Mouse (Mus musculus) C2C12 (cell line): ENCODE results near the gene Loxl3. TPM values are rescaled to one million over a fixed set of nuclear protein-coding genes. Genes with fewer than 3 reads are reported as not detected.
A peak's percentile ranks its signal among the peaks of the same experiment; 100 is the strongest.

Experiments used
- H3K27me3 ChIP-seq: one replicate; pipeline ENCODE4 v1.6.1; 2011; ENCODE audit not compliant: control insufficient read depth, insufficient read depth, insufficient read length
- H3K36me3 ChIP-seq: one replicate; pipeline ENCODE4 v1.6.1; 2011; ENCODE audit not compliant: control insufficient read depth, insufficient read depth
- H3K4me3 ChIP-seq: one replicate; pipeline ENCODE4 v1.5.1; 2011; ENCODE audit warnings: mild to moderate bottlenecking, control low read depth; ENCODE audit not compliant: poor library complexity, insufficient read depth, severe bottlenecking
- H3K79me2 ChIP-seq: one replicate; pipeline ENCODE4 v1.6.1; 2011; ENCODE audit not compliant: control insufficient read depth, insufficient read depth
- H3K79me3 ChIP-seq: one replicate; pipeline ENCODE4 v1.6.1; 2011; ENCODE audit warnings: low read depth, control low read depth
- H3ac ChIP-seq: one replicate; pipeline ENCODE3; 2011; ENCODE audit warnings: low read depth; ENCODE audit not compliant: control insufficient read depth, insufficient read length
- CEBPB ChIP-seq: IDR thresholded peaks from one replicate; pipeline ENCODE4 v1.6.1; 2011; ENCODE audit warnings: low read depth, mild to moderate bottlenecking, control low read depth, moderate library complexity
- CTCF ChIP-seq: IDR thresholded peaks from one replicate; pipeline ENCODE4 v1.5.1; 2011; ENCODE audit not compliant: control insufficient read depth, insufficient read depth, insufficient read length
- FOSL1 ChIP-seq: IDR thresholded peaks from one replicate; pipeline ENCODE4 v1.8.0; 2011; ENCODE audit warnings: mild to moderate bottlenecking, low read length; ENCODE audit not compliant: poor library complexity, insufficient read depth, severe bottlenecking
- MAX ChIP-seq: IDR thresholded peaks from one replicate; pipeline ENCODE4 v1.6.1; 2011; ENCODE audit warnings: mild to moderate bottlenecking, control low read depth
- MYOD1 ChIP-seq: IDR thresholded peaks from one replicate; pipeline ENCODE4 v1.6.1; 2011; ENCODE audit warnings: low read depth; ENCODE audit not compliant: control insufficient read depth, insufficient read length
- MYOG ChIP-seq: IDR thresholded peaks from one replicate; pipeline ENCODE4 v1.6.1; 2011; ENCODE audit not compliant: control insufficient read depth, insufficient read length; ENCODE audit errors: extremely low read depth
- USF1 ChIP-seq: IDR thresholded peaks from one replicate; pipeline ENCODE4 v1.6.1; 2011; ENCODE audit warnings: low read depth, mild to moderate bottlenecking, control low read depth, moderate library complexity
- polyA plus RNA-seq: library from polyadenylated mRNA; unstranded; fragments of >200 nt; fragmentation: generic; extraction: Trizol; gene quantifications from one replicate; pipeline ENCODE4 v1.2.1, GENCODE M21; 2012; ENCODE audit warnings: missing spikeins

The Loxl3 gene
- polyA plus RNA-seq, 1 experiment: 23.0 TPM

- peaks cover 48% of the 10 kb centered on the region for H3K27me3 ChIP-seq
Observed at GRCm38 (mm10) chr6:83087205-83087925, 53.4 kb downstream of the Loxl3 start.

GRCm38 (mm10) chr6:83087926-83088260, 53.9 kb downstream of the Loxl3 start:
- H3K36me3 ChIP-seq: no peaks in the 10 kb centered on the region
- H3K79me2 ChIP-seq: no peaks in the 10 kb centered on the region
- H3K27me3 ChIP-seq: peaks cover 52% of the 10 kb centered on the region
- no peak for TF ChIP-seq MYOD1
- TF ChIP-seq CTCF: no peak
- no peak for TF ChIP-seq USF1
- TF ChIP-seq MAX: no peak
- no peak for TF ChIP-seq CEBPB
- TF ChIP-seq MYOG: no peak
- H3K79me3 ChIP-seq: no peaks in the 10 kb centered on the region
- H3K4me3 ChIP-seq: no peak overlapping the region
- no peak overlapping the region for H3ac ChIP-seq

More at GRCm38 (mm10) chr6:83087205-83087925, 53.4 kb downstream of the Loxl3 start:
- H3K79me2 ChIP-seq: no peaks in the 10 kb centered on the region
- no peak overlapping the region for H3ac ChIP-seq
- no peak for TF ChIP-seq CTCF
- no peak for TF ChIP-seq MYOG
- TF ChIP-seq CEBPB: no peak
- no peak for TF ChIP-seq USF1
- TF ChIP-seq MAX: no peak
- TF ChIP-seq FOSL1: no peak
- no peak for TF ChIP-seq MYOD1
- no peaks in the 10 kb centered on the region for H3K79me3 ChIP-seq
- H3K36me3 ChIP-seq: no peaks in the 10 kb centered on the region
- H3K4me3 ChIP-seq: no peak overlapping the region

- TF ChIP-seq CTCF (no peak), USF1 (no peak), MYOD1 (no peak), FOSL1 (no peak), MAX (no peak), MYOG (no peak), CEBPB (no peak)
- Histone ChIP-seq H3K79me2 (no peaks in the 10 kb centered on the region), H3K27me3 (peaks cover 33% of the 10 kb centered on the region), H3K79me3 (no peaks in the 10 kb centered on the region), H3ac (no peak overlapping the region), H3K36me3 (no peaks in the 10 kb centered on the region), H3K4me3 (no peak overlapping the region)
Observed at GRCm38 (mm10) chr6:83092416-83093127, 58.6 kb downstream of the Loxl3 start.

DNA sequence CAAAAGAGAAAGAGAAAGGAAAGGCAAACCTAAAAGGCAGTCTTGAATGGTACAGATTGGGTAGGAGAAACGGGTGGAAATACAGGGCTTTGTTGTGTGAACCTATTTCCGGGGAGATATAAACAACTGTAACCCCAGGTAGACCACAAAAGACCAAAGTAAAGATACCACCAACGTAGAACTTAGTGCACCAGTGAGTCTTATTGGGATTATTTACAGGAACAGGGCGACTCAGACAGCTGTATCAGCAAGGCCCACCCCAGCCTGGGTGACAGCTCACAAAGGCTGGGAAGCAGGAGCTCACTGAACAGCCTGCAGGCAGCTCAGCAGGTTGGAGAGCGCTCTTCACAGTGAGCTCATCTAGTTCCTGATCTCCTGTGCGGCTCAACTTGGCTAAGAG, 62.0 kb downstream of the Loxl3 start:
- Histone ChIP-seq H3K36me3 (no peaks in the 10 kb centered on the region), H3K27me3 (peaks cover 7% of the 10 kb centered on the region), H3K4me3 (no peak overlapping the region), H3ac (no peak overlapping the region), H3K79me2 (no peaks in the 10 kb centered on the region), H3K79me3 (no peaks in the 10 kb centered on the region)
- TF ChIP-seq MYOD1 (no peak), CEBPB (no peak), USF1 (no peak), MAX (no peak), FOSL1 (no peak), CTCF (no peak), MYOG (no peak)

GRCm38 (mm10) chr6:83098411-83098810, 64.4 kb downstream of the Loxl3 start:
- Histone ChIP-seq H3ac (no peak overlapping the region), H3K79me3 (no peaks in the 10 kb centered on the region), H3K4me3 (no peak overlapping the region), H3K79me2 (no peaks in the 10 kb centered on the region), H3K36me3 (no peaks in the 10 kb centered on the region), H3K27me3 (peaks cover 4% of the 10 kb centered on the region)
- no peak for TF ChIP-seq MYOG
- TF ChIP-seq MYOD1: no peak
- TF ChIP-seq CEBPB: no peak
- no peak for TF ChIP-seq CTCF
- TF ChIP-seq USF1: no peak
- TF ChIP-seq FOSL1: no peak
- TF ChIP-seq MAX: no peak

DNA sequence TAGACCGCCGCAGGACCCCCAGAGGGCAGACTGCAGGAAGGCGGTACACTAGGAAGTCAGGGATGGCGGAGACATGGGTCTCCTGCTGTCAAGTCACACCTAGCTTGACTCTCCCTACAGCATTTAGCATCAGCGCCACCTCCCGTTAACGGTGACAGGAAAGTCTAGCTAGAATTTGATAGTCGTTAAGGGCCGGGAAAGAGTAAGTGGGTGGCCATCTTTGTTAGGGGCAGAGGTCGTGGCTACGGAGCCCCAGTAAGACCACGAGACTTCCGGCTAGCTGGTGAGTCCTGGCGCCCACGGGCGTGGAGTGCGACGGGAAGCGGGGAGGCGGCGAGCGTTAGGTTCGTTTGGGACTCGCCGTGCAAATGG, 67.3 kb downstream of the Loxl3 start, which contains the start of the genes Ccdc142 and Gm42688:
TSS of gene Ccdc142 (plus strand) at position 286 of the 372 bp plus-strand sequence.
TSS of gene Gm42688 (plus strand) at position 302 of the 372 bp plus-strand sequence.
- no peaks in the 10 kb centered on the region for H3K36me3 ChIP-seq
- H3K79me2 ChIP-seq: no peaks in the 10 kb centered on the region
- H3K27me3 ChIP-seq: no peaks in the 10 kb centered on the region
- peak within 1 kb of the TSS; percentile 90 for H3ac ChIP-seq
- H3K4me3 ChIP-seq: peak within 1 kb of the TSS; percentile 51
- TF ChIP-seq MYOG (no peak), CEBPB (no peak), CTCF (peak; percentile 9), MYOD1 (no peak), USF1 (peak; percentile 49), FOSL1 (no peak), MAX (no peak)
- H3K79me3 ChIP-seq: no peaks in the 10 kb centered on the region
